Mouse (Mus musculus): ENCODE data around the gene Psme2. TPM values are rescaled to one million over a fixed set of nuclear protein-coding genes. Genes with fewer than 3 reads are reported as not detected.

The Psme2 gene
- polyA plus RNA-seq, 1 experiment from 2014 or later: 200 TPM

Other genes with a start within 250 kb of the Psme2 start
- gene Dhrs4, start 112.4 kb downstream of the Psme2 start, polyA plus RNA-seq (2015; fragmentation: Nextera tagmentation; extraction: Ambion mirVana): 65.5 and 70.4 TPM in 2 replicates
- gene Carmil3, start 100.5 kb downstream of the Psme2 start, polyA plus RNA-seq (2015; fragmentation: Nextera tagmentation; extraction: Ambion mirVana): 21.7 and 23.3 TPM in 2 replicates
- 1.5 and 2.0 TPM in 2 replicates for gene Cpne6, start 80.7 kb downstream of the Psme2 start, polyA plus RNA-seq (2015; fragmentation: Nextera tagmentation; extraction: Ambion mirVana)
- gene Nrl, start 66.1 kb downstream of the Psme2 start, polyA plus RNA-seq (2015; fragmentation: Nextera tagmentation; extraction: Ambion mirVana): not detected in 2 replicates
- gene Pck2, start 50.8 kb downstream of the Psme2 start, polyA plus RNA-seq (2015; fragmentation: Nextera tagmentation; extraction: Ambion mirVana): 17.9 and 18.1 TPM in 2 replicates
- 108 and 115 TPM in 2 replicates for gene Dcaf11, start 31.1 kb downstream of the Psme2 start, polyA plus RNA-seq (2015; fragmentation: Nextera tagmentation; extraction: Ambion mirVana)
- gene A730061H03Rik, start 30.7 kb downstream of the Psme2 start, polyA plus RNA-seq (2015; fragmentation: Nextera tagmentation; extraction: Ambion mirVana): 0.63 TPM in 1 of 2 replicates, not detected in the other
- gene Fitm1, start 15.5 kb downstream of the Psme2 start, polyA plus RNA-seq (2015; fragmentation: Nextera tagmentation; extraction: Ambion mirVana): not detected in 2 replicates
- gene Psme1, start 13.0 kb downstream of the Psme2 start, polyA plus RNA-seq (2015; fragmentation: Nextera tagmentation; extraction: Ambion mirVana): 154 and 156 TPM in 2 replicates
- 8.2 and 8.8 TPM in 2 replicates for gene Emc9, start 5.8 kb downstream of the Psme2 start, polyA plus RNA-seq (2015; fragmentation: Nextera tagmentation; extraction: Ambion mirVana)
- 13.3 and 22.0 TPM in 2 replicates for gene Rnf31, start 595 bp upstream of the Psme2 start, polyA plus RNA-seq (2015; fragmentation: Nextera tagmentation; extraction: Ambion mirVana)
- gene Irf9, start 12.5 kb upstream of the Psme2 start, polyA plus RNA-seq (2015; fragmentation: Nextera tagmentation; extraction: Ambion mirVana): 6.9 and 7.2 TPM in 2 replicates
- gene Rec8, start 26.9 kb upstream of the Psme2 start, polyA plus RNA-seq (2015; fragmentation: Nextera tagmentation; extraction: Ambion mirVana): 7.9 and 9.3 TPM in 2 replicates
- 65.5 and 76.0 TPM in 2 replicates for gene Ipo4, start 44.8 kb upstream of the Psme2 start, polyA plus RNA-seq (2015; fragmentation: Nextera tagmentation; extraction: Ambion mirVana)
- gene Gm49378, start 46.8 kb upstream of the Psme2 start, polyA plus RNA-seq (2015; fragmentation: Nextera tagmentation; extraction: Ambion mirVana): 1.1 and 1.5 TPM in 2 replicates
- 64.3 and 71.3 TPM in 2 replicates for gene Tm9sf1, start 52.7 kb upstream of the Psme2 start, polyA plus RNA-seq (2015; fragmentation: Nextera tagmentation; extraction: Ambion mirVana)
- 0.57 and 0.67 TPM in 2 replicates for gene Tssk4, start 59.1 kb upstream of the Psme2 start, polyA plus RNA-seq (2015; fragmentation: Nextera tagmentation; extraction: Ambion mirVana)
- gene Mdp1, start 69.4 kb upstream of the Psme2 start, polyA plus RNA-seq (2015; fragmentation: Nextera tagmentation; extraction: Ambion mirVana): 66.3 and 70.1 TPM in 2 replicates
- gene Gmpr2, start 80.8 kb upstream of the Psme2 start, polyA plus RNA-seq (2015; fragmentation: Nextera tagmentation; extraction: Ambion mirVana): 57.5 and 60.4 TPM in 2 replicates
- 665 and 692 TPM in 2 replicates for gene Nedd8, start 81.0 kb upstream of the Psme2 start, polyA plus RNA-seq (2015; fragmentation: Nextera tagmentation; extraction: Ambion mirVana)
- gene Tinf2, start 90.7 kb upstream of the Psme2 start, polyA plus RNA-seq (2015; fragmentation: Nextera tagmentation; extraction: Ambion mirVana): 45.1 and 51.6 TPM in 2 replicates
- gene Tgm1, start 122.8 kb upstream of the Psme2 start, polyA plus RNA-seq (2015; fragmentation: Nextera tagmentation; extraction: Ambion mirVana): 0.13 and 0.21 TPM in 2 replicates
- gene Rabggta, start 131.2 kb upstream of the Psme2 start, polyA plus RNA-seq (2015; fragmentation: Nextera tagmentation; extraction: Ambion mirVana): 33.5 and 37.8 TPM in 2 replicates
- gene Dhrs1, start 154.6 kb upstream of the Psme2 start, polyA plus RNA-seq (2015; fragmentation: Nextera tagmentation; extraction: Ambion mirVana): 77.1 and 78.8 TPM in 2 replicates
- 44.4 and 46.4 TPM in 2 replicates for gene Nop9, start 154.6 kb upstream of the Psme2 start, polyA plus RNA-seq (2015; fragmentation: Nextera tagmentation; extraction: Ambion mirVana)
- 0.20 and 0.23 TPM in 2 replicates for gene Cideb, start 167.3 kb upstream of the Psme2 start, polyA plus RNA-seq (2015; fragmentation: Nextera tagmentation; extraction: Ambion mirVana)
- 0.18 and 0.29 TPM in 2 replicates for gene Ltb4r2, start 170.3 kb upstream of the Psme2 start, polyA plus RNA-seq (2015; fragmentation: Nextera tagmentation; extraction: Ambion mirVana)
- 0.45 TPM in 1 of 2 replicates, not detected in the other for gene Ltb4r1, start 174.8 kb upstream of the Psme2 start, polyA plus RNA-seq (2015; fragmentation: Nextera tagmentation; extraction: Ambion mirVana)
- gene Adcy4, start 193.0 kb upstream of the Psme2 start, polyA plus RNA-seq (2015; fragmentation: Nextera tagmentation; extraction: Ambion mirVana): 3.6 and 5.4 TPM in 2 replicates
- gene Ripk3, start 197.8 kb upstream of the Psme2 start, polyA plus RNA-seq (2015; fragmentation: Nextera tagmentation; extraction: Ambion mirVana): 2.1 and 2.4 TPM in 2 replicates
- 17.0 and 18.9 TPM in 2 replicates for gene Nfatc4, start 232.0 kb upstream of the Psme2 start, polyA plus RNA-seq (2015; fragmentation: Nextera tagmentation; extraction: Ambion mirVana)

Measured in forebrain, embryonic 13.5 days (tissue).